Mouse (Mus musculus) limb, embryonic 14.5 days (tissue): ENCODE measurements around the gene Ank3. TPM values are rescaled to one million over a fixed set of nuclear protein-coding genes. Genes with fewer than 3 reads are reported as not detected.
A peak's percentile ranks its signal among the peaks of the same experiment; 100 is the strongest.

Source experiments
- ATAC-seq: fragments of 200-750 bp; cut with Nextera tagmentation; 2 replicates; pipeline ENCODE4 v1.8.0; 2017; ENCODE audit warnings: low read depth, moderate number of reproducible peaks, moderate TSS enrichment; ENCODE audit not compliant: low FRiP score
- DNase-seq: peaks from one replicate; pipeline ENCODE4 v3.0.0-alpha.2; 2015; ENCODE audit warnings: low spot score
- H3K27ac ChIP-seq: fragments of 300-500 bp; sonication (generic); replicated peaks from 2 replicates; pipeline ENCODE4 v1.5.1; 2014; ENCODE audit warnings: low read depth, mild to moderate bottlenecking, low read length, moderate library complexity, mixed read lengths
- H3K27me3 ChIP-seq: fragments of 300-500 bp; sonication (generic); 2 replicates; pipeline ENCODE4 v1.6.1; 2014; ENCODE audit warnings: low read length, mixed read lengths; ENCODE audit not compliant: control insufficient read depth, insufficient read depth
- H3K36me3 ChIP-seq: fragments of 300-500 bp; sonication (generic); 2 replicates; pipeline ENCODE4 v1.6.1; 2014; ENCODE audit warnings: mild to moderate bottlenecking, low read length, moderate library complexity, mixed read lengths; ENCODE audit not compliant: control insufficient read depth, insufficient read depth
- H3K4me1 ChIP-seq: fragments of 300-500 bp; sonication (generic); 2 replicates; pipeline ENCODE4 v1.6.1; 2014; ENCODE audit warnings: antibody characterized with exemption, low read length, mixed read lengths; ENCODE audit not compliant: control insufficient read depth, insufficient read depth
- H3K4me2 ChIP-seq: fragments of 300-500 bp; sonication (generic); replicated peaks from 2 replicates; pipeline ENCODE4 v1.6.1; 2014; ENCODE audit warnings: low read depth, mild to moderate bottlenecking, low read length, moderate library complexity; ENCODE audit not compliant: severe bottlenecking
- H3K4me3 ChIP-seq: fragments of 300-500 bp; sonication (generic); replicated peaks from 2 replicates; pipeline ENCODE4 v1.5.1; 2014; ENCODE audit warnings: low read length
- H3K9ac ChIP-seq: fragments of 300-500 bp; sonication (generic); 2 replicates; pipeline ENCODE4 v1.6.1; 2014; ENCODE audit warnings: mild to moderate bottlenecking, low read depth, low read length, moderate library complexity; ENCODE audit not compliant: severe bottlenecking
- H3K9me3 ChIP-seq: fragments of 300-500 bp; sonication (generic); 2 replicates; pipeline ENCODE4 v1.6.1; 2016; ENCODE audit warnings: low read length; ENCODE audit not compliant: control insufficient read depth
- POLR2A ChIP-seq: fragments of 200-500 bp; IDR thresholded peaks from 2 replicates; pipeline ENCODE4 v1.8.0; 2012; ENCODE audit warnings: inconsistent platforms, mild to moderate bottlenecking, moderate library complexity, borderline replicate concordance; ENCODE audit not compliant: insufficient read depth, insufficient read length; ENCODE audit errors: extremely low read depth
- WGBS: fragments of 180-500 bp; shearing (Covaris S2); extraction: QIAGEN DNeasy Blood & Tissue Kit; methylation state at CpG from one replicate; pipeline ENCODE4 v1.1.7; 2014; 5-methylcytosine and 5-hydroxymethylcytosine counted together
- polyA plus RNA-seq, 2 experiments: library from polyadenylated mRNA; depleted of rRNA in 1 of 2; stranded (reverse) in 1 of 2; unstranded in 1 of 2; fragments of >200 nt; fragmentation: Nextera tagmentation in 1 of 2; extraction: Ambion mirVana in 1 of 2; gene quantifications; 2 replicates each; pipeline versions ENCODE4 v1.2.1 to v1.2.3; 2012 to 2014

Gene Ank3
- polyA plus RNA-seq, 2 experiments: 14.8 to 25.2 TPM

- Histone ChIP-seq H3K9me3 (no peaks in the 10 kb centered on the region), H3K9ac (peak overlapping the region; percentile 22), H3K4me2 (peak overlapping the region; percentile 44), H3K36me3 (no peaks in the 10 kb centered on the region), H3K27ac (peak overlapping the region; percentile 3; the same call in 1 of the 2 replicates), H3K4me3 (peak overlapping the region; percentile 22), H3K27me3 (no peaks in the 10 kb centered on the region), H3K4me1 (peaks cover 36% of the 10 kb centered on the region)
- peak; percentile 51 for ATAC-seq
- WGBS: 2% methylated on average over 19 of the region's 19 CpGs
- TF ChIP-seq POLR2A: no peak
- DNase-seq: peak; percentile 49
Measured at GRCm38 (mm10) chr10:69925285-69926157, 526.9 kb downstream of the Ank3 start.

- H3K9me3 ChIP-seq: no peaks in the 10 kb centered on the region
- peak overlapping the region; percentile 3; the same call in 1 of the 2 replicates for H3K27ac ChIP-seq
- peak overlapping the region; percentile 22 for H3K4me3 ChIP-seq
- H3K9ac ChIP-seq: peak overlapping the region; percentile 22
- TF ChIP-seq POLR2A: no peak
- under 1% methylated on average over 11 of the region's 11 CpGs for WGBS
- ATAC-seq: peak; percentile 18; the same call in 1 of the 2 replicates
- no peaks in the 10 kb centered on the region for H3K27me3 ChIP-seq
- no peaks in the 10 kb centered on the region for H3K36me3 ChIP-seq
- H3K4me2 ChIP-seq: peak overlapping the region; percentile 44
- peaks cover 36% of the 10 kb centered on the region for H3K4me1 ChIP-seq
- peak; percentile 65 for DNase-seq
Measured at GRCm38 (mm10) chr10:69926158-69926882, 527.7 kb downstream of the Ank3 start.

GRCm38 (mm10) chr10:69927012-69927411 is 528.4 kb downstream of the Ank3 start:
- 0 out of 2 replicates have a peak overlapping the region, but pooled peaks have one; percentile 20 for H3K27ac ChIP-seq
- no peak for ATAC-seq
- H3K4me1 ChIP-seq: peaks cover 36% of the 10 kb centered on the region
- H3K36me3 ChIP-seq: no peaks in the 10 kb centered on the region
- no peak for TF ChIP-seq POLR2A
- no peak for DNase-seq
- peak overlapping the region; percentile 44 for H3K4me2 ChIP-seq
- H3K9me3 ChIP-seq: no peaks in the 10 kb centered on the region
- WGBS: 6% methylated on average over 9 of the region's 9 CpGs
- H3K27me3 ChIP-seq: no peaks in the 10 kb centered on the region
- H3K9ac ChIP-seq: peak overlapping the region; percentile 18; the same call in 1 of the 2 replicates
- peak overlapping the region; percentile 22 for H3K4me3 ChIP-seq

- ATAC-seq: no peak
- Histone ChIP-seq H3K4me2 (no peak overlapping the region), H3K4me1 (peaks cover 36% of the 10 kb centered on the region), H3K27ac (peak overlapping the region; percentile 35; the same call in 1 of the 2 replicates), H3K4me3 (no peak overlapping the region), H3K9ac (no peak overlapping the region), H3K27me3 (no peaks in the 10 kb centered on the region), H3K9me3 (no peaks in the 10 kb centered on the region), H3K36me3 (no peaks in the 10 kb centered on the region)
- peak; percentile 58 for DNase-seq
- WGBS: 31% methylated on average over 7 of the region's 7 CpGs
- TF ChIP-seq POLR2A: no peak
Measured at GRCm38 (mm10) chr10:69928358-69928757, 529.8 kb downstream of the Ank3 start.

DNA sequence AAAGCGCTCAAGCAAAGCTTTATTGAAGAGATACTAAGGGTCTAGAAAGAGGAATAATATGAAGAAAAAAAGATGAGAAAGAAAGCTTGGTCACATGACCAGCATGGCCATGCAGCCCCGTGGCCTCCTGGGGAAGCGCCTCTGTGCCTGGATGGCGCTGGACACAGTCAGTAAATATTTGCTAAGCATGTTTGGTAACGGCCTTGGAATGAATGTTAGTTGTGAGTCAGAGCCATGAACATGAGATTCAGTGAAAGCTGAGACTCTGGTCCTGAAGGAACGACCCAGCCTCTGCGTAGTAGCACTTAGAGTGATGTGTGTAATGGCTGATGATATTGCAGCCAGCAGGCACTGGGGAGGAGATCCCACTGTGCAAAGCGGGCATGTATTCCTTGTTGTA is 531.9 kb downstream of the Ank3 start:
- Histone ChIP-seq H3K36me3 (no peaks in the 10 kb centered on the region), H3K9me3 (no peaks in the 10 kb centered on the region), H3K27ac (no peak overlapping the region), H3K27me3 (no peaks in the 10 kb centered on the region), H3K4me2 (no peak overlapping the region), H3K9ac (no peak overlapping the region), H3K4me1 (peaks cover 25% of the 10 kb centered on the region), H3K4me3 (no peak overlapping the region)
- no peak for TF ChIP-seq POLR2A
- no peak for ATAC-seq
- DNase-seq: no peak
- 91% methylated on average over 8 of the region's 8 CpGs for WGBS
